Mouse (Mus musculus) urinary bladder, postnatal 10 days (tissue): Measurements from ENCODE around the gene Rab27a.
"Not testable (repeated sequence)": the region's sequence is repeated elsewhere in the genome, so short reads cannot be mapped to it uniquely, and the experiment has no call there.

ENCODE experiments used
- DNase-seq: peaks from one replicate; pipeline ENCODE4 v3.0.0; 2022; ENCODE audit warnings: low spot score

The Rab27a gene

DNA sequence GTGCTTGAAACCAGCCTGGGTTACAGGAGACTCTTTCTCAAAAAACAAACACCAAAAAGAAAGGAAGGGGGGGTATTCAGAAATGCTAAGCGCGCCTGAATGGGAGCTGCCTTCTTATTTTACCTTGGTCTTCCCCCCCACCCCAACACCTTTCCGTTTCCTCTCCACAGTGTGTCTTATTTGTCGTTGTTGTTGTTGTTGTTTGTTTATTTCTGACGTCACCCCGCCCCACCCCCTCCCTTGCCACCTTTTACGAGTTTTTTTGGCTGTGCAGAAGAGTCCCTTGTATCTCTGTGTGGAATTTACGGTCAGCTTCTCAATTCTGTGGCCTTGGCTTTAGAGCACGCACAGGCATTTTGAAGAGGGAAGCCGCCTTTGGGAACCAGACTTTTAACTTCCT is 1.1 kb downstream of the Rab27a start:
- no peak for DNase-seq

GRCm38 (mm10) chr9:73047906-73048305 is 3.3 kb downstream of the Rab27a start:
- no peak for DNase-seq

- DNase-seq, result no peak
Observed at GRCm38 (mm10) chr9:73048927-73049326, 4.3 kb downstream of the Rab27a start.

- no peak for DNase-seq
Observed at GRCm38 (mm10) chr9:73049833-73050232, 5.2 kb downstream of the Rab27a start.

- DNase-seq, result no peak
Observed at GRCm38 (mm10) chr9:73050606-73051005, 6.0 kb downstream of the Rab27a start.

GRCm38 (mm10) chr9:73055441-73055911 is 10.8 kb downstream of the Rab27a start:
- DNase-seq, result no peak

- DNase-seq, result no peak
Observed at GRCm38 (mm10) chr9:73059224-73059623, 14.6 kb downstream of the Rab27a start.

DNA sequence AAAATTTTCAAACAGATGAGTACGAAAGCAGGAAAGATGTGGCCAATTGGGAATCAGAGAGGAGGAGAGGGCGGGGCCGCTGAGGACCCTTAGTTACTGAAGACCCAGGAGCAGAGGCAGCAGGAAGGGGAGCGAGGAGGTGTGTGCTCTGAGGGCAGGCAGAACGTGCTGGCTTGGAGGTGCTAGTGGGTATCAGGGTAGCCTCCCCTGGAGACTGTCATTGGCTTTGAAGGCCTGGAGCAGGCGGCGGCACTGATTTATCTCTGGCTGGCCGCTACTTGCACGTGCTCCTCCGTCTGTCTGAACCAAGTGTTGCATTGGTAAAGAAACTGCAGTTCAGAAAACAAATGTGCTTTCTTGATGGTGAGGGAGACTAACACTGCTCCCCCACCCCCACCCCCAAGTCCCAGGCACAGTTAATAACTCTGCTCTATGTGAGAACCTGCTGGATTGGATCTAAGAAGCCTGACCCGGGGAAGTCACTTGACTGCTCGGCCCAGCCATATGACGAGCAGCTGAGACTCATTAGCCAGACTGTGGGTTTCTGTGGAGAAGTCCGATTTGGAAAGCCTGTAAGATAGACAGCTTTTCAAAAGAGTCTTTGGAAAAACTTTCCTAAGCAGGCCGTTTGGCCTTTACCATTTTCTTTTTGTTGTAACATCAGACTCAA is 19.1 kb downstream of the Rab27a start:
- no peak for DNase-seq

GRCm38 (mm10) chr9:73067086-73067485 is 22.4 kb downstream of the Rab27a start:
- no peak for DNase-seq

GRCm38 (mm10) chr9:73068230-73068679 is 23.6 kb downstream of the Rab27a start:
- no peak for DNase-seq

DNA sequence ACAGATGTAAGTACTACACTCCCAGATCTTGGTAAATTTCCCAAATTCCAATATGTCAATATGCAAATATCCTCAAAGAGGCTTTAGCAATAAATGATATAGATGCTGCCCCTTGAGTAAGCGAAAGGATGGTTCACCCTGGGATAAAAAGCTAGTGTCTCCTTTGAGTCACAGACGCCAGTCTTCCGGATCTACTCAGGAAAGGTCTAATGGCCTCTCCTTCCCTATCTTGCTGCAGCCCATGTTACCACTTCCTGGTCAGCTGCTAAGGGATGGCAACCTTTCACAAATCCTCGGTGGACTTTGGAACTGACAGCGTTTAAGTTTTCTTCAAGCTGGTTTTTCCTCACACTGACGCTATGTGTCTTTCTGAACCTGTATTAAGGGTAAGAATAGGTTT is 24.0 kb downstream of the Rab27a start:
- no peak for DNase-seq

- DNase-seq, result no peak
Observed at GRCm38 (mm10) chr9:73070971-73071659, 26.5 kb downstream of the Rab27a start.

DNA sequence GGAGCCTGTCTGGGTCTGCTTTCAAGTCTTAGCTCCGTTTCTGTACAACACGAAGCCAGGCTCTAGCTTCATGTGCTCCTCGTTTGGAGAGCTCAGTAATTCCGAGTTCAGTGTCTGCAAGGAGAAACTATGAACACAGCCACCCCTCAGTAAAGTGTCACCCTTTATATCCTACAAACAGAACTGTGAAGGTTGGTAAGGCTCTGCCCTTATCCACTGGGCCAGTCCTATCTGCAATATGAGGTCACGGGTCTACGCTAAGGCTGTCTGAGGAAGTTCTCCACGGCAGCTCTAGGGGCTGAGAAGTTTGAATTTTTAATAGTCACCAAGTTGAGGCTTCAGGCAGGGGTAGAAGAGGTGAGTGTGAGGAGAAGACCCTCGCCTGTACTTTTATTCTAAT is 27.8 kb downstream of the Rab27a start:
- DNase-seq, result no peak

DNA sequence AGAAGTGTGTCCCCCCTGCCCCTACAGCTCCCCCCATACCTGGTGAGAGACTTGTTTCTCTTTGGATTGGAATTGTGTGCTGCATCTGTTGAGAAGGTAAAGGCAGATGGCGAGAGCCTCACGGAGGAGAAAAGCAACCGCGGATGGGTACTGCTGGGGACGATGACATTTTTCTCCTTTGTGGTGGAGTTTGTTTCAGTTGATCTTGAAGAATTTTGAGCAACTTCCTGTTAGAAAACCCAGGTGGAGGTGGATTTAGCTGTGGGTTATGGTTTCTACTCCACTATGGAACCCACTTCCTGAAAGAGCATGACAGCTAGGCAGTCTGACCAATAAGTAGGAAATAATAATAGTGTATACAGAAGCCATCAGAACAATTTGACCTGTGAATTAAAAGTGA is 28.5 kb downstream of the Rab27a start:
- DNase-seq, result no peak

GRCm38 (mm10) chr9:73079349-73079748 is 34.7 kb downstream of the Rab27a start:
- not testable (repeated sequence) for DNase-seq

DNA sequence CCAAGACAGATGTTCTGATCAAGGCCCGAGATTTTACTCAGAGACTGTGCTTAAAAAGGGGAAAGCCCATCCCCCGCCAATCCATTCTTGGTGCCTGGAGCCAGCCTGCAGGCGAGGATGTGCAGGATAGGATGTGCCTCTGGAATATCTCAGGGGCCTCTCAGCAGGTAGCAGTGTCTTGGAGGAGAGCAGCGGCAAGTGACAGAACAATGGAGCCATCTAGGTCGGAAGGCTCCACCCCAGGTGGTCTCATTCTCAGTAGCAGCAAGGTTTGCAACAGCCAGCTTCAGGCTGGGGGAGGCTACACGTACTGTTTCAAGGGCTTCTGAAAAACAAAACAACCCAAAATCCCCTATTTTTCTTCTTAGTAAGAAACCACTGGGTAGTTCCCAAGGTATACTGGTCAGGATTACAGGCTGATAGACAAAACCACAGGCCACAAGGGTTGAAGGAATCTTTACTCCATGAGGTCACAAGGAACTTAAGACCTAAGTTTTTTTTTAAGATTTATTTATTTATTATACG is 35.2 kb downstream of the Rab27a start:
- DNase-seq, result no peak

DNA sequence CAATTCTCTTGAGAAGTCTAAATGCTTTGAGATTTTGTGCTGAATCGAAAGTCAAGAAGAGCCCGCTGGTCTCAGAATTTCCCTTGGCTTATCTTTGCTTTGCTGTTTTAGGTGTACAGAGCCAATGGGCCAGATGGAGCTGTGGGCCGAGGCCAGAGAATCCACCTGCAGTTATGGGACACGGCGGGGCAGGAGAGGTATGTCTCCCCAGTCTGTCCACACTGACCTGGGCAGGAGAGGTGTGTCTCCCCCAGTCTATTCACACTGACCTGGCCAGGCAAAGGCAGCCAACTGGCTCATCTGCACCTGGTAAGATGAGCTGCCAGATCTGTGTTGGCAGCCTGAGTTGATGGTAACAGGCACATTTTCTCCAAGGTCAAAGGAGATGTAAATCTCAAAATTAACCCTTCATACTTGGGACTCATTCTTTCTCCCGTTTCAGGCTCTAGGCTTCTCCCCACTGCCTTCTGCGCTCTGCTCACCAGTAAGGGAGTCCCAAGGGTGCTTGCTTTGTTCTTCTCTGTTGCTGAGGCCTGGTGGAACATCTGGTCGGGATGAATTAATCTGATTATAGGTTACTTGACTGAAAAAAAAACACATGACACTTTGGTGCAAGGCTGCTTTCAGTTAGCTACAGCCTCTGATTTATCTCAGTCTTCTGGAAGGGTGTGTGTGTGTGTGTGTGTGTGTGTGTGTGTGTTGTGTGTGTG is 37.8 kb downstream of the Rab27a start:
- DNase-seq, result no peak

DNA sequence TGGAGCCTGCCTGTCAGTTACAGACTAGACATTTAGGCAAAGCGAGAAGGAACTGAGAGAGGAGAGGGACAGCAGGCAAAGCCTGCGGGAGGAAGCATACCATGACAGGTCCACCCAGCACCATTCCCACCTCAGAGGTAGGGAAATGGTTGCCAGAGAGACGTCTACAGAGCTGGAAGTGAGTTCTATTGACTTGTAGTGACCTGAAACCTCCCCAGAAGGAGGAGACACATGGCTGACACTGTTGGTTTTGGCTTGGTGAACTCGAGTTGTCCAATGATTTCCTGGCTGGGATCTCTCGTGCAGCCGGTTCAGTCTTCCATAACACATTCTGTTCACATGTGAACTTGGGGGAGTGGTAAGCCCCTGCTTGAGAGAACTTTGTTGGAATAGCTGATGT is 39.3 kb downstream of the Rab27a start:
- DNase-seq, result no peak

GRCm38 (mm10) chr9:73085845-73086244 is 41.2 kb downstream of the Rab27a start:
- no peak for DNase-seq

DNA sequence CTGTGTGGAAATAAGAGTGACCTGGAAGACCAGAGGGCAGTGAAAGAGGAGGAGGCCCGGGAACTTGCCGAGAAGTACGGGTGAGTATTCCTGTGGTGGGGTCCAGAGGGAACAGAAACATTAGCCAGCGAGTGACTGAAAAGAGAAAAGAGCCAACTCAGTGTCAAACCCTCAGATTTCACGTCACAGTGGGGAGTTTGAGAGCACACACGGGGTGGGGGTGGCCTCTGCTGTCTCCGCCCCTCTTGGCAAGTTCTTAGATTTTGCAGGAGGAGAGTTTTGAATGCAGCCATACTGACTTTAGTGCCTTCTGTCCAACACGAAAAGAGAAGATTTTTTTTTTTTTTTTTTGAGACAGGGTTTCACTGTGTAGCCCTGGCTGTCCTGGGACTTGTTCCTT is 42.5 kb downstream of the Rab27a start:
- no peak for DNase-seq

DNA sequence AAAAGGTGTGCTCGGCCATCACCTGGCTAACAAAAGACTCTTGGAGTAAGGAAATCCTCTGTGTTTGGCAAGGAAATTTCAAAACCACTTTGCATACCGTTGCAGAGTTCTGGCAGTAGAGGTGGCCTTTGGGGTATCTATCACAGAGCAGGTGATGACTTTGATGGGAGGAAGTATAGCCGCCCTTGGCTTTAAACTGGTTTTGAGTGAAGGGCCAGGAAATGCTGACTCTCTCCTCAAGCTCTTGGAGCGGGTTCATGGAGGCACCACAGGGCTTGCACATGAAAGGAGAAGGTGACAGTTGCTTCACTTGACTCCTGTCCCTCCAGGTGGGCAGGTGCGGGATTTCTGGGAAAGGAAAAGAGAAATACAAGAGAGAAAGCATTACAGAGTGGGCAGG is 42.9 kb downstream of the Rab27a start:
- no peak for DNase-seq

DNA sequence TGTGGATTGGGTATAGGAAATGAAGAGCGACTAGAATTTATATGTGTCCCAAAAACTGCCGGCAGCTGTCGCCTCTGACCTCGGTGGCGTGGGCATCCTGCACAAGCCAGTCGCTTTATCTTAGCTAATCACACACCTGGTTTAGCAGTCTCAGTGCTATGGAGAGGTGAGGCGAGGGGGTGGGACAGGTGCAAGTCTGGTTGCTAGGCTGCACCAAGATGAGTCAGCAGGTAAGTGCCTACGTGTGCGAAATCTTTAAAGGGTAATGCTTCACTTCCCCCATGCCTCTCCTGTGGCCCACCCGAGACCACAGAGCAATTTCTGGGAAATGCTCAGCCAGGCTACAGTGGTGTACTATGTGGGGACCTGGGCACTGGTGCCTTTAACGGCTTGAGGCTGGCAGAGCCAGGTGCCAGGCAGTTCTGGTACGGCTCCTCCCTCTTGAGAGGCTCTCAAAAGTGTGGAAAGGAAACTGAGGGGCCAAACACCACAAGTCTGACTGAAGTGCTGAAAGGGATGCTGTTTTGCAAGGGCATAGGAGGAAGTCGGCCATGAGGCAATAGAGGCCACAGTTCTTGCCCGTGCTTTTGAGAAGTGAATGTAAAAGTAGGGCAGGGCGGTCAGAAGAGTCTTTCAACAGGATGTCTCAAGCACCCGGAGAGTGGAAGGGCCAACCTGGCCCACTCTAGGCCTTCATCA is 44.7 kb downstream of the Rab27a start:
- no peak for DNase-seq
